In the genomic region with DNA sequence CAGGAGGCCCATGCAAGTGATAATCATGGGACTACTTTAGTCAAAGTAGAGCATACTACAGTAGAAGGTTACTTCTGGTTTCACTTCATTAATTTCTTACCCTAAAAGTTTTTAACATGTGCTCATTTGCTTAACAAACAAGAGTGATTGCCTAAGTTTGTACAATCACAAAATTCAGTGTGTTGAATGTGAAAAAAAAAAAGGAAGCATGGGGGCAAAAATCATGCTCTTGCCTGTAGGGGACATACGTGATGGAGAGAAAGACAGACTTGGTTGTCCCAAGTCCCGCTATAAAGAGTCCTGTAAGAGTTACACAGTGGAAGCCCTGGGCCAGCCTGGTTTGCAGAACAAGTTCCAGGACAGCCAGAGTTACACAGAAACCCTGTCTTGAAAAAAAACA, we compare ENCODE assay signal across 19 mouse cellular contexts.
"Had no signal": no experiment of that assay in that cellular context is flagged by ENCODE, and none has a peak within 500 bp of the region (broad histone marks: within the 10 kb centered on the region; RNA-seq: fewer than 3 reads in every experiment).

No protein-coding gene starts in this region.

- H3K4me3 ChIP-seq: layer of hippocampus, adult 2 months; limb, embryonic 13.5 days; liver, embryonic 15.5 days; midbrain, embryonic 15.5 days; neural tube, embryonic 13.5 days; stomach, embryonic 15.5 days had no signal

- DNase-seq: kidney, adult 18-20 months; kidney, postnatal 10 days; kidney, postnatal 4 days; left cerebral cortex, postnatal 4 days; lung, embryonic 14.5 days; lung, postnatal 10 days; lung, postnatal 4 days; retina, postnatal 1 day; right cerebral cortex, postnatal 4 days; spleen, adult 18-20 months; thymus, adult 2 months; thymus, postnatal 25 days had no signal

- H3K9me3 ChIP-seq: limb, embryonic 13.5 days; liver, embryonic 15.5 days; midbrain, embryonic 15.5 days; neural tube, embryonic 13.5 days; stomach, embryonic 15.5 days had no signal

- H3K36me3 ChIP-seq: limb, embryonic 13.5 days; liver, embryonic 15.5 days; midbrain, embryonic 15.5 days; neural tube, embryonic 13.5 days; stomach, embryonic 15.5 days had no signal

- H3K4me2 ChIP-seq: limb, embryonic 13.5 days; liver, embryonic 11.5 days; lung, embryonic 14.5 days; midbrain, embryonic 15.5 days; neural tube, embryonic 13.5 days; stomach, embryonic 15.5 days had no signal

- H3K27ac ChIP-seq: layer of hippocampus, adult 2 months; limb, embryonic 13.5 days; liver, embryonic 15.5 days; midbrain, embryonic 15.5 days; neural tube, embryonic 13.5 days; stomach, embryonic 15.5 days had no signal

- H3K9ac ChIP-seq: limb, embryonic 13.5 days; liver, embryonic 15.5 days; lung, embryonic 14.5 days; midbrain, embryonic 15.5 days; neural tube, embryonic 13.5 days; stomach, embryonic 15.5 days had no signal

- H3K4me1 ChIP-seq: limb, embryonic 13.5 days; neural tube, embryonic 13.5 days; stomach, embryonic 15.5 days had no signal

- H3K27me3 ChIP-seq: limb, embryonic 13.5 days; midbrain, embryonic 15.5 days; neural tube, embryonic 13.5 days; stomach, embryonic 15.5 days had no signal
